Mouse (Mus musculus) NIH3T3 (cell line): ENCODE results near the gene Trpc5os.

Source experiments
- DNase-seq: peaks from one replicate; pipeline ENCODE4 v3.0.0-alpha.2; 2012; ENCODE audit warnings: low read depth

Trpc5os gene

GRCm38 (mm10) chrX:144456281-144456680 is at the start of gene Trpc5os:
Trpc5os (plus strand) TSS chrX:144456581.
- DNase-seq: no peak

GRCm38 (mm10) chrX:144408036-144408435 is 48.3 kb upstream of the Trpc5os start:
- no peak for DNase-seq

GRCm38 (mm10) chrX:144420259-144420658 is 36.1 kb upstream of the Trpc5os start:
- DNase-seq: no peak

- DNase-seq: no peak
Observed at GRCm38 (mm10) chrX:144421091-144421490, 35.3 kb upstream of the Trpc5os start.

GRCm38 (mm10) chrX:144423848-144424247 is 32.5 kb upstream of the Trpc5os start:
- DNase-seq: no peak

- DNase-seq: no peak
Observed at GRCm38 (mm10) chrX:144464416-144464815, 8.0 kb downstream of the Trpc5os start.

- no peak for DNase-seq
Observed at GRCm38 (mm10) chrX:144491394-144491793, 35.0 kb downstream of the Trpc5os start.

GRCm38 (mm10) chrX:144523239-144523638 is 66.9 kb downstream of the Trpc5os start:
- no peak for DNase-seq

GRCm38 (mm10) chrX:144526042-144526441 is 69.7 kb downstream of the Trpc5os start:
- DNase-seq: no peak
